Mouse (Mus musculus) brain, embryonic 18.5 days (tissue): ENCODE measurements around the gene Rufy1.

Experiments used
- DNase-seq: peaks from one replicate; pipeline ENCODE4 v3.0.0-alpha.2; 2012; ENCODE audit warnings: low read depth, low spot score

Gene Rufy1

DNA sequence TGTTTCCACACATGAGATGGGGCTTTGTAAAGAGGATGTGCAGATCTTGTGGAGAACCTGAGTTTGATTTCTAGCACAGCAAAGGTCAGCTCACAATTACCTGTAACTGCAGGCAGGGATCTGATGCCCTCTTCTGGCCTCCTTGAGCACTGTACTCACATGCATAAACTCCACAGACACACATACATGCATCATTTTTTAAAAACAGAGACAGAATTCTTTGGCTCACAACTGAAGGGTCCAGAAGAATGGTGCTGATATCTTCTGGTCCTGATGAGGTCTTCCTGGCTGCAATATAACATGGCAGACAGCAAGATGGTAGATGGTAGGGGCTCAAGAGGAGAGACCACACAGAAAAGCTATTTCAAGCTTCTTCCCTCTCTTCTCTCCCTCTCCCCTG lies 76.8 kb downstream of the Rufy1 start, which contains the start of gene Cby3:
TSS of gene Cby3 (plus strand) at position 301 of the 400 bp plus-strand sequence.
- no peak for DNase-seq

DNA sequence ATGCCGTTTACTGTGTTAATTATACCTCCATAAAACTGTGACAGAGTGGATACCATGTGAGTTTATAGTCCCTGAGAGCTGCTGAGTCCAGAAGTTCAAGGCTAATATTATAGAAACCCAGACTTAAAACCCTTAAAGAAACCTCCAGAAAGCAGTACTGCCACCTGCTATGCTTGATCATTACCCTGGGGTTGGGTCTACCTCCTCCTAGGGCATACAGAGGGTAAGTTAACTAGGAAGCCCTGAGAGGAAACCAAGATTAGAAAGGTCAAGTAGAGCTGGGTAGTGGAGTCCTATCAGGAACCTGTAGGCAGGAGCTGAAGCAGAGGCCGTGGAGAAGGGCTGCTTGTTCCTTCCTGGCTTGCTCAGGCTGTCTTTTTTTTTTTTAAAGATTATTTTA lies 78.7 kb downstream of the Rufy1 start:
- no peak for DNase-seq

DNA sequence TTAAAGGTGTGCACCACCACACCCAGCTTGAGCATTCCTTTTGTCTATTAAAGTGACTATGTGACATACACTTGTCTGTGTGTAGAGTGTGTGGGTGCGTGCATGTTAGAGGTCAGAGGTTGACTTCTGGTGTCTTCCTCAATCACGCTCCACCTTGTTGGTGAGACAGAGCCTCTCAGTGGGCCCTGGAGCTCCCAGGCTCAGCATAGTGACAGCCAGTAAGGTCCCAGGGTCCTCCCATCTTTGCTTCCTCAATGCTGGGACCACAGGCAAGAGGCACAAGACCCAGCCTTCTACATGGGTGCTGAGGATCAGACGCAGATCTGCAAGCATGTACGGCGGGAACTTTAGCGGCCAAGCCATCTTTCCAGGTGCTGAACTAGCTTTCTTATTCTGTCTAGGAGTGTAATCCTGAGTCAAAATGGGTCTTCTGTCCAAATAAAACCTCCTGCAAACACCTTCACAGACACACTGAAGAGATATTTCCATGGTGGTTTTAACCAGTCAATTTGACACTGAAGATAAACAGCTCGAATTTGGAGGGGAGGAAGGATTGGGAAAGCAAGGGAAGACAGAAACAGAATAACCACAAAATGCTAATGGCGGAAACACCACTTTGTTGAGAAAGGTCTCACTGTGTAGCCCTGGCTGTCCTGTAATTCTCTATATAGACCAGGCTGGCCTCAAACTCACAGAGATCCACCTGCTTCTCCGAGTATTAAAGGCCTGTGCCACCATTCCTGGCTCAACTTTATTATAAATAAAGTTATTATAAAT lies 84.5 kb downstream of the Rufy1 start:
- no peak for DNase-seq

DNA sequence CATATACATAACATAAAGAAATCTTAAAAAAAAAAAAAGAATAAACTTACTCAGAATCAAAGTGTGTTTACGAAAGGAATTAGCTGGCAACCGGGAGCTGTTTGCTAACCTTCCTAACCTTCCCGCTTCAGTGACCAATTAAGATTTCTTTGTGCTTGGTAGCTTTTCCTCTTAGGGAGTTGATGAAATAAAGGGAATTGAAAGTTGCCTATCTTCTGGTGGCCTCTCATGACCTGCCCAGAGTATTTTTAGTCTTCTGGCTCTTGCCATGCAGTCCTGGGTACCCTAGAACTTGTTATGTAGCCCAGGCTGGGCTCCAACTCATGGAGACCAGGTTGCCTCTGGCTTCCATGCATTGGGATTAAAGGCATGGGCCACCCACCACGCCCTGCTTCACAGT lies 85.4 kb downstream of the Rufy1 start:
- no peak for DNase-seq
